Mouse (Mus musculus) cortical plate, adult 2 months (tissue): Measurements from ENCODE around the gene Lama5.

Experiments used
- CTCF ChIP-seq: fragments of 200-500 bp; IDR thresholded peaks from 2 replicates; pipeline ENCODE4 v1.5.1; 2011; ENCODE audit warnings: mild to moderate bottlenecking, control low read depth, low read length; ENCODE audit not compliant: insufficient read depth; ENCODE audit errors: extremely low read depth
- POLR2A ChIP-seq: fragments of 200-500 bp; IDR thresholded peaks from 2 replicates; pipeline ENCODE4 v1.6.1; 2011; ENCODE audit warnings: mild to moderate bottlenecking, low read length, control low read depth; ENCODE audit not compliant: insufficient read depth; ENCODE audit errors: extremely low read depth

DNA sequence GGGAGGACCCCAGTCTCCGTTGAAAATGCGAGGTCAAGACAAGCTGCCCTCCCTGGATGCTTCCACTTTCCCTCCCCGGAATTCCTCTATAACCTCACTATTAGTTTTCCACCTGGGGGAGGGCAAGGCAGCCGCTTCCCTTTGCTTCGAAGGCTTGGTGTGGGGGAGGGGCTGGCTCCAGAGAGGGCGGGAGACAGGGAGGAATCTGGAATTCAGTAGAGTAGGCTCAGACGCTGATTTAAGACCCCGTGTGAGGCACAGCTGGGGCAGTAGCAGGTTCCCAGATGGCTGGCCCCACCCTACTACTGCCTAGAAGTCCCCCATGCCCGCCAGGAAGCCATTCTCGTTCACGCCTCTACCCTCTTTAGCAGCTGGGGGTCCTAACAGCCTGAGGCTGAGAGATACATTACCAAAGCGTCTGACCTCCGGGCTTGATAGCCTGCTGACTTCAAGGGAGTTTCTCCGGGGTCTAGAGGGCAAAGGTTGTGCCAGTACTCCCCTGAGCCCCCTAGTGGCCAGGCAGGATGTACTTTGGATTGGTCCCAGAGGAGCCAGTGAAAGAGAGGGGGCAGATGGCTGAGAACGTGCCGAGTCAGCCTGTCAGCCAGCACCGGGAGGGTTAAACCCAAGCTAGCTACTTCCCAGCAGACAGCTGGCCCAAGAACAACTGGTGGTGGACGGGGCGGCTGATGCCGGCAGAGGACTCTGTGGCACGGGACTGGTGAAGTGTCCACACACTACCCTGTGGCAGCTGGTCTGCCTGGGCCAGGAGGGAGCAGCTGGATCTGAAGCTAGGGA, 1.8 kb upstream of the Lama5 start:
- TF ChIP-seq CTCF (peak; percentile 59), POLR2A (no peak)
